Mouse (Mus musculus) ES-E14 (cell line): ENCODE results near the gene Hfe. TPM values are rescaled to one million over a fixed set of nuclear protein-coding genes. Genes with fewer than 3 reads are reported as not detected.

Experiments
- DNase-seq: peaks from one replicate; pipeline ENCODE4 v3.0.0-alpha.2; 2013; ENCODE audit warnings: low read depth, low spot score
- H3K27ac ChIP-seq: 2 replicates; pipeline ENCODE4 v1.5.1; 2012; ENCODE audit warnings: low read depth, mild to moderate bottlenecking, low read length, moderate library complexity, mixed read lengths; ENCODE audit not compliant: poor library complexity, insufficient read depth, severe bottlenecking
- H3K36me3 ChIP-seq: 2 replicates; pipeline ENCODE4 v1.6.1; 2012; ENCODE audit warnings: mild to moderate bottlenecking, low read length, moderate library complexity, mixed read lengths; ENCODE audit not compliant: control insufficient read depth, poor library complexity, insufficient read depth, severe bottlenecking
- H3K4me1 ChIP-seq, 2 experiments: fragments of 150-350 bp in 1 of 2; sonication (generic) in 1 of 2; 2 replicates each; pipeline ENCODE4 v1.6.1; 2012; ENCODE audit warnings: low read length in 2 of 2, mild to moderate bottlenecking in 1 of 2, mixed read lengths in 1 of 2; ENCODE audit not compliant: control insufficient read depth in 2 of 2, insufficient read depth in 2 of 2, poor library complexity in 1 of 2
- H3K4me3 ChIP-seq, 2 experiments: fragments of 150-350 bp in 1 of 2; sonication (generic) in 1 of 2; 2 replicates each; pipeline ENCODE4 v1.5.1; 2012; ENCODE audit warnings: low read length in 2 of 2, low read depth in 1 of 2, mild to moderate bottlenecking in 1 of 2, mixed read lengths in 1 of 2; ENCODE audit not compliant: insufficient read depth in 1 of 2, poor library complexity in 1 of 2, severe bottlenecking in 1 of 2
- H3K9ac ChIP-seq: 2 replicates; pipeline ENCODE4 v1.6.1; 2012; ENCODE audit warnings: low read depth, mild to moderate bottlenecking, low read length, mixed read lengths; ENCODE audit not compliant: poor library complexity, insufficient read depth, severe bottlenecking
- H3K9me3 ChIP-seq: fragments of 150-350 bp; sonication (generic); 2 replicates; pipeline ENCODE4 v1.6.1; 2012; ENCODE audit warnings: low read depth, mild to moderate bottlenecking, low read length; ENCODE audit not compliant: control insufficient read depth, insufficient read depth
- CHD2 ChIP-seq: IDR thresholded peaks from 2 replicates; pipeline ENCODE4 v1.6.1; 2014; ENCODE audit warnings: mild to moderate bottlenecking, low read depth, low read length, inconsistent platforms
- HCFC1 ChIP-seq: IDR thresholded peaks from 2 replicates; pipeline ENCODE4 v1.6.1; 2012; ENCODE audit warnings: low read length, inconsistent platforms, borderline replicate concordance; ENCODE audit not compliant: insufficient read depth
- MAFK ChIP-seq: IDR thresholded peaks from 2 replicates; pipeline ENCODE4 v1.6.1; 2014; ENCODE audit warnings: mild to moderate bottlenecking, low read depth, low read length, inconsistent platforms; ENCODE audit not compliant: insufficient read depth
- ZC3H11A ChIP-seq: IDR thresholded peaks from 2 replicates; pipeline ENCODE4 v1.6.1; 2012; ENCODE audit warnings: low read depth, mild to moderate bottlenecking, inconsistent platforms, low read length, borderline replicate concordance
- ZNF384 ChIP-seq: IDR thresholded peaks from 2 replicates; pipeline ENCODE4 v1.6.1; 2012; ENCODE audit warnings: low read depth, low read length, inconsistent platforms
- in situ Hi-C, 2 experiments: fragments of 600-800 bp; cut with MboI; formaldehyde crosslinking; loops; one replicate each; pipeline ENCODE4 v1.15.1; 2025; ENCODE audit warnings: low sequenced_read_pairs in 2 of 2, inconsistent platforms in 1 of 2; ENCODE audit not compliant: unreplicated experiment in 2 of 2
- total RNA-seq: library from RNA; depleted of rRNA; stranded (reverse); fragments of 300-350 nt; gene quantifications from 2 replicates; pipeline ENCODE4 v1.2.3, GENCODE M21; 2012

The Hfe gene
- total RNA-seq, 1 experiment = 1.5 TPM

- no peak for DNase-seq
- H3K4me1 ChIP-seq = no peaks in the 10 kb centered on the region; a peak in 1 of 4 replicates
- H3K36me3 ChIP-seq = no peaks in the 10 kb centered on the region
- no peak overlapping the region for H3K4me3 ChIP-seq
- in situ Hi-C loops = loop anchor here in 1 of 2 experiments (25.0 kb wide), 1 partner anchor 1652 kb away; the partner anchor contains the start of genes Hist1h2ag, Hist1h2ah, Hist1h2bj and Hist1h2bk
- no peak overlapping the region for H3K9ac ChIP-seq
- no peak for TF ChIP-seq ZC3H11A
- no peak overlapping the region for H3K27ac ChIP-seq
- no peaks in the 10 kb centered on the region; the same call in 1 of the 2 replicates for H3K9me3 ChIP-seq
Observed at GRCm38 (mm10) chr13:23688956-23689355, 21.7 kb downstream of the Hfe start.

- in situ Hi-C loops = loop anchor here in 1 of 2 experiments (25.0 kb wide), 1 partner anchor 1651 kb away; the partner anchor contains the start of genes Hist1h2ag, Hist1h2ah, Hist1h2bj and Hist1h2bk
- TF ChIP-seq ZC3H11A (no peak), CHD2 (no peak), ZNF384 (no peak), HCFC1 (no peak)
- no peak for DNase-seq
- Histone ChIP-seq H3K36me3 (no peaks in the 10 kb centered on the region), H3K27ac (no peak overlapping the region), H3K4me3 (no peak overlapping the region), H3K9ac (no peak overlapping the region), H3K4me1 (no peaks in the 10 kb centered on the region; a peak in 1 of 4 replicates), H3K9me3 (no peaks in the 10 kb centered on the region; the same call in 1 of the 2 replicates)
Observed at GRCm38 (mm10) chr13:23687907-23688306, 22.7 kb downstream of the Hfe start.

- in situ Hi-C loops = loop anchor here in 1 of 2 experiments (25.0 kb wide), 1 partner anchor 1650 kb away; the partner anchor contains the start of genes Hist1h2ag, Hist1h2ah, Hist1h2bj and Hist1h2bk
Observed at GRCm38 (mm10) chr13:23687181-23687580, 23.5 kb downstream of the Hfe start.

GRCm38 (mm10) chr13:23685966-23686365 is 24.7 kb downstream of the Hfe start:
- H3K27ac ChIP-seq = no peak overlapping the region
- no peaks in the 10 kb centered on the region for H3K9me3 ChIP-seq
- in situ Hi-C loops = loop anchor here in 1 of 2 experiments (25.0 kb wide), 1 partner anchor 1649 kb away; the partner anchor contains the start of genes Hist1h2ag, Hist1h2ah, Hist1h2bj and Hist1h2bk
- TF ChIP-seq HCFC1 (no peak), MAFK (no peak), CHD2 (no peak), ZNF384 (no peak), ZC3H11A (no peak)
- no peak for DNase-seq
- no peak overlapping the region; the same call in 1 of the 2 replicates for H3K9ac ChIP-seq
- no peak overlapping the region for H3K4me3 ChIP-seq
- H3K36me3 ChIP-seq = no peaks in the 10 kb centered on the region
- H3K4me1 ChIP-seq = peaks cover 0 to 2% of the 10 kb centered on the region in 2 experiments; a peak in 2 of 4 replicates

More at GRCm38 (mm10) chr13:23687181-23687580, 23.5 kb downstream of the Hfe start:
- Histone ChIP-seq H3K9me3 (no peaks in the 10 kb centered on the region), H3K9ac (no peak overlapping the region), H3K36me3 (no peaks in the 10 kb centered on the region), H3K4me3 (no peak overlapping the region), H3K4me1 (peaks cover 0 to 2% of the 10 kb centered on the region in 2 experiments; a peak in 2 of 4 replicates), H3K27ac (no peak overlapping the region)
- TF ChIP-seq ZC3H11A (no peak), ZNF384 (no peak), MAFK (no peak), CHD2 (no peak), HCFC1 (no peak)
- no peak for DNase-seq
